Mouse (Mus musculus): Measurements from ENCODE around the gene Zfp9.

Zfp9 gene

DNA sequence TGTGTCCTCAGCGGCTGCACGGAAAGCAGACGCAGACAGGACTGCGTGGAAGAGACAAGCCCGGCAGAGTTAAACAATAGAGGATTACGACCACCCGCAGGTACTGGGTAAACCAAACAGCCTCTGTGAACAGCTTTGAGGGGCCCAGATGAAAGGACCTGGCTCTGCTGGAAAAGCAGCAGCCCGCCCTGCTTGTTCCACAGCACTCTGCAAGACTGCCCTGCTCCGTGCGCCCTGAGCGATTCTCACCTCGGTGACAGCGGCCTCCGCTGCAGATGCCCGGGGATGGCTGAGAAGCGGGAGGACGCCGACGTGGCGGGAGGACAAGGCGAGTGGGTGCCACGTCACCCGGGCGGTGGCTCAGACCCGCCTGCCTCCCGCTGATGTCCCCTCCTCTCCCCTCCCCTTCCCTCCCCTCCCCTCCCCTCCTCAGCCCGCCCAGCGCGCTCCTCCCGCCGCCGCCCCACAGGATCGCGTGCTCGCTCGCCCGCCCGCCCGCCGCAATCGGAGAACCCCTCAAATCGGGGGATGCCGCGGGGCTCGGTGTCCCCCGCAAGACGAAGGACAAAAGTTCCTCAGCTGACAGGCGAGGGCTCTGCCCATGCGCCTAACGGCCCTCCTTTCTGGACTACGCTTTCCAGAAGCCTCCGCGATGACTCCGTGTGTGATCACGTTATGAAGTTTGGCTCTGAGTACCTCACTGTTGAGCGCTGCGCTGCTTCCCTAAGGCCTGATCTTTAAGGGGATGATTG lies at the start of gene Zfp9:
TSS of gene Zfp9 (minus strand) at position 364 of the 752 bp plus-strand sequence.
- DNase-seq, result peak; percentile 90

GRCm38 (mm10) chr6:118520668-118521067 lies 41.5 kb upstream of the Zfp9 start:
- no peak for DNase-seq

DNA sequence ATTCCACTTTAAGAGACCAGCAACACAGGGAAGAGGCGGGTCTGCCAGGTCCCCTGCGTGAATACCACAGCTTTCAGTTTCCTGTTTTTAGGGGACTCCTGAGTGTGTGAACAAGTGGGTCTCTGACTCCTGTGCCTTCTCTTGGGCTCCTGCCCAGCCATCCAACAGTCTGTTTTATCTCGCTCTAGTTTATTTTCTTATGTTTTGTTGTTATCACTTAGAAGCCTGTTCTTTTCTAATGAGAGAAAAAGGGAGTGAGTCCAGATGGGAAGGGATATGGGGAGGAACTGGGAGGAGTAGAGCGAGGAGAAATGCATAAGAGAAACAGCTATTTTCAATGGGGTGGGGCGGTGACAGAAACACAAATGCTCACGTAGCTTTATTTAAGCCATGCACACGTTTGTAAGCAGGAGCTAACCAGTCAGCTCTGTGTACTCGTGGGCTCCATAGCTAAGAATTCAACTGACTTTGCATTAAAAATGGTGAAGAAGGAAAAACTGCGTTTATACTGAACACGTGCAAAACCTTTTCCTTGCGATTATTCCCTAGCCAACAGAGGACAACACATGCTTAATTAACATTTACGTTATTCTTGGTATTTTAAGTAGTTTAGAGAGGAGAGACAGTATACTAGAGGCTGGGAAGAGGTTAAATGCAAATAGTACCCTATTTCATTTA lies 34.4 kb upstream of the Zfp9 start:
- no peak for DNase-seq

- no peak for DNase-seq
Observed at GRCm38 (mm10) chr6:118499010-118499409, 19.9 kb upstream of the Zfp9 start.

DNA sequence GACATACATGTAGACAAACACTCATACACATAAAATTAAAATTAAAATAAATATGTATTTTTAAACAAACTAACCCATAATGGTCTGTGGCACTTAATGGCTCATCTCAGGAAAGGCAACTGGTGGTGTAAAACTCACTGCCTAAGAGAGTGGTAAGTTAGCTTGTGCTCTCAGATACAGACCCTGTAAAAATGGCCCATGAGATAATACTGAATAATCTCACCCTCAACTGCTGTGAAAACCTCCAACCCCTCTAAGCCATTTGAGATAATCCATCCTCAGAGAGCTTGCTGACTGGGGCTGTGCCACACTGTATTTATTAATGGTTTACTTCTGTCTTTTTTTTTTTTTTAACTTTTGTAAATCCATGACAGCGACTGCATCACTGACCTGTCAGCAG lies 3.0 kb upstream of the Zfp9 start:
- DNase-seq, result no peak

GRCm38 (mm10) chr6:118477875-118478785 lies 990 bp downstream of the Zfp9 start:
- peak; percentile 15 for DNase-seq

DNA sequence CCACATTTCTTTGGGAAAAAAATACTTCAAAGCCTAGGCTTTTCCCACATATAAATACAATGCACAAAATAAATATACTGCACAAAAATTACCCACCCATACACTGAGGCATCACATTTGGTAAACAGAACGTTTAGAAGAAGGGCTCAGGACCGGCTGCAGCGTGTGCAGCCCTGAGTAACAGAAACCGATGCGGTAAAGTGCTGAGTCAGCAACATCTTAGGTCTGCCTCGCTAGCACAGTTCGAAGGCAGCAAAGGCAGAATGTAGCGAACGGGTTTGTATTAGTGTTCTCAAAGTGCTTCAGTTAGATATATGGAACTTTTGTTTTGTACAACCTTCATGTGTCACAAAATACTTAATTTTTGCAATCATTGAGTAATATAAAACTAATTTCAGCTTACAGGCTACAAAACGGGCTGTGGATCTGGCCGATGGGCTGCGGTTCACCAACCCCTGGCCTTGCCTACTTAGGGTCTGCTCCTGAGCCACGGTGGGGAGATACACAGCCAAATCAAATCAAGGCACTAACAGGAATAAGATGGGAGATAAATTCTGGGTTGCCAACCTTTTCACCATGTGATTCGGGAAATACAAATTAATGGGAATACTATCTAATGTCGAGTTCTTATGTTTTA lies 16.9 kb downstream of the Zfp9 start:
- DNase-seq, result no peak

DNA sequence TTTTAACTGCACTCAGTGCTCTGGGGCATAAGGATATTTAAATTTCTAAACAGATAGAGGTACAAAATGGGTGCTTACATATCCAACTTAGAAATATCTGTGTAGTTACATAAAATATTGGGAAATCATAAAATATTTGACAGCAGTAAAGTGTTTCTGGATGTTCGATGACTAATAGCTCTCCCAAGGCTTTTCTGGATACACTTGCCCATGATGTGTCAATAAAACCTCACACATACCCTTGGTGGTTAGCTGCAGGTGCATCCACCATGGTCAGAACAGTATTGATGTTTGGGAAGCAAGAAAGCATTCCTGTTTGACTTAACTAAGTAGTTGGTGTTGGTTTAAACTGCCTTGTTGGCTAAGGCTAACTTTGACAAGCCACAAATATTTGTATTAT lies 21.4 kb downstream of the Zfp9 start:
- DNase-seq, result no peak

DNA sequence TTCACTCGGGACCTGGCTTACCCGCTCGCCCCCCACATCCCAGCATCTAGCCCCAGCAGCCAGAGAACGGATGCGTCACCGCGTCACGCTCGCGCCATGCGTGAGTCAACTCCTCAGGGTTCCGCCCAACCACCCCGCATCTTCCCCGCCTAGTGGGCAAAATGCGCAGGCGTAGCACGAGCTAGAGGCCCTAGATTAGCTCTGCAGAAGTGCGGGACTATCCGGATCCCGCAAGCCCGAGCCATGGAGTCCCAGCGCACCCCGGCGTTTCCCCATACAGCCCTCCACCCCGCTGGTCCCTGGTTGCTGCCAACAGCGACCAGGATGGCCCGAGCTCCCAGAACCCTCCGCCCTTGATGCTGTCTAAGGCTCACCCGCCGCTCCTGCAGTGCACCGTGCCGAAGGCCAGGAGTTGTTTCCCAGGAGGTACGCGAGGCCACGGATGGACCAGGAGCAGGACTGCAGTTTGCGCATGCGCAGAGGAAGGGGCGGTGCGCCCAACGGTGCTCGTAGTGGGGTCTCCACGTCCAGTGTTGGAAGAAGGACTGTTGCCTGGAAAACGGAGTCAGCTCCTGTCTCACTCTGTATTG lies 24.0 kb downstream of the Zfp9 start, which contains the start of gene Zfp248:
TSS of gene Zfp248 (minus strand) at position 487 of the 590 bp plus-strand sequence.
- peak; percentile 92 for DNase-seq

DNA sequence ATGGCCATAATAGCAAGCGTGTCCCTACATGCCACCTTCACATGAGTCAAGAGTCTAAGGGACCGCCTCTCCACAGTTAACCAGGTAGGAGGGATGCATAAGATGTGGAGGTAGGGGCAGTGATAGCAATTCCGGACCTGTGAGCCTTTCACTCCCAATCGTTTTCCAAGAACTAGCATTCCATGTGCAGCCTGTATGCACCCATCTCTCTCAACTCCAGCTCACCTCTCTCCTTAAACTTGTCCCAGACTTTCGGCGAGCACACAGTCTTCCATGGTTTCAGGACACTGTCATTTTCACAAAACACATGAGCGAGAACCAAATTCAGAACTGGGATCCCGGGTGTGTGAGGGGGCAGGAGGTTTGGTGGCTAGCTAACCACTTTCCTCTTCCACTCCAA lies 24.7 kb downstream of the Zfp9 start:
- DNase-seq, result no peak

GRCm38 (mm10) chr6:118431502-118431901 lies 47.6 kb downstream of the Zfp9 start:
- DNase-seq, result no peak

- no peak for DNase-seq
Observed at GRCm38 (mm10) chr6:118426666-118427065, 52.5 kb downstream of the Zfp9 start.

GRCm38 (mm10) chr6:118419050-118419920 lies 59.8 kb downstream of the Zfp9 start, which contains the start of gene Bms1:
Bms1 (minus strand) TSS chr6:118419474.
- DNase-seq, result peak; percentile 96
